ENCODE assay signal across 8 mouse cellular contexts in the genomic region with DNA sequence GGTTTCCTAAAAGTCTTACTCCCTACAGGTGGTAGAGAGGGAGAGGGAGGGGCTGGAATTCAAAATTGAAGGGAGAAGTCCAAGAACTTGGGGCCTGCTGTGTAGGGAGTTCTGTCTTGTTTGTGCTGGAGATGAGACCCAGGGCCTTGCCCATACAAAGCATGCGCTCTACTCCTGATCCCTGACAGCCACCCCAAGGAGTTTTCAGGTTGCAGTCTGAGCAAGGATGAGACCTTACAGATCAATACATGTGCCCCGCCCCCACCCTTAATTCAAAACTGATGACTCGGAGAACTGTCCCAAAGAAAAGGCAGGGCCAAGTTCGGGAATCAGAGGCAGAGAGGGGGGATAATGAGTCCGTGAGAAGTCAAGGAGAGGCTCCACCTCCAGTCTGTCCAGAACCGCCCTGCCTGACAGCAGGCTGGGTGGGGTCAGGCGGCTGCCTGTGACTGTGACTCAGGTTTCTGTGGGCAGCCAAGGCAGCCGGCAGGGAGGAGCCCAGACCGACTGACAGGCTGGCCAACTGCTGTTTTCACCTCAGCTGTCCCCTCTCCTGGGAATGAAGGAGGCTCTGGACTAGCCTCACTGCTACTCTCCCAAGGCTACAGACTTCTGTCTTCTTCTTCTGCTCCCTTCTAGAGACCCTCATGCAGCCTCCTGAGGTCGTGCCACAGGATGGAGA. TPM values are rescaled to one million over a fixed set of nuclear protein-coding genes. Genes with fewer than 3 reads are reported as not detected.
A peak's percentile ranks its signal among the peaks of the same experiment; 100 is the strongest.
DNase-seq lines count a peak whose midpoint lies in the region; ATAC-seq and TF ChIP-seq lines count a peak whose summit lies in the region.

No protein-coding gene starts in this region.

- H3K4me3 ChIP-seq in hindbrain, embryonic 11.5 days (ENCODE audit: low read depth, low read length) = no peak overlapping the region
- H3K4me3 ChIP-seq in liver, adult 2 months (ENCODE audit: insufficient read depth, low read depth, low read length) = no peak overlapping the region

- DNase-seq in layer of hippocampus, adult 11-12 months (ENCODE audit: low spot score) = peak; percentile 58
- no peak for DNase-seq in layer of hippocampus, postnatal 25 days (ENCODE audit: extremely low spot score in 1 of 2, low spot score in 1 of 2)
- peak; percentile 89 for DNase-seq in adrenal gland, postnatal 10 days
- no peak for DNase-seq in hindbrain, embryonic 11.5 days (ENCODE audit: low spot score)
- DNase-seq in liver, adult 2 months (ENCODE audit: extremely low read depth, low read depth, low spot score) = no peak
- peak; percentile 44 for DNase-seq in naive thymus-derived CD4-positive, alpha-beta T cell, adult 2 months (ENCODE audit: low read depth)
- peak; percentile 69 to 86 for DNase-seq in urinary bladder, postnatal 36 days (ENCODE audit: low spot score in 2 of 2)

- no peaks in the 10 kb centered on the region for H3K36me3 ChIP-seq in hindbrain, embryonic 11.5 days (ENCODE audit: control insufficient read depth, insufficient read depth, low read length)
- H3K36me3 ChIP-seq in liver, adult 2 months (ENCODE audit: control insufficient read depth, insufficient read depth, low read length) = no peaks in the 10 kb centered on the region

- 5% methylated on average over 10 of the region's 10 CpGs for WGBS in hindbrain, embryonic 11.5 days
- 18% methylated on average over 10 of the region's 10 CpGs for WGBS in liver, adult 2 months

- peaks cover 20% of the 10 kb centered on the region for H3K79me2 ChIP-seq in liver, adult 2 months (ENCODE audit: control insufficient read depth, insufficient read depth, low read length)

- peak; percentile 81 for ATAC-seq in erythroblast, adult 5-6 weeks (replicated peaks; ENCODE audit: low FRiP score, poor library complexity, severe bottlenecking)
- no peak for ATAC-seq in hindbrain, embryonic 11.5 days (ENCODE audit: low FRiP score)

- peaks cover 25% of the 10 kb centered on the region for H3K4me1 ChIP-seq in hindbrain, embryonic 11.5 days (replicated peaks; ENCODE audit: control insufficient read depth, insufficient read depth, low read length)
- peaks cover 17% of the 10 kb centered on the region for H3K4me1 ChIP-seq in liver, adult 2 months (ENCODE audit: control insufficient read depth, insufficient read depth, low read length)

- peak overlapping the region; percentile 80 for H3K27ac ChIP-seq in hindbrain, embryonic 11.5 days (ENCODE audit: low read depth, low read length)
- peak overlapping the region; percentile 62 for H3K27ac ChIP-seq in liver, adult 2 months (replicated peaks; ENCODE audit: insufficient read depth, low read depth, low read length)

- TF ChIP-seq CTCF in liver, adult 2 months (IDR thresholded peaks at IDR 0.05; ENCODE audit: low read depth, low read length) = no peak

- TF ChIP-seq POLR2A in liver, adult 2 months (IDR thresholded peaks at IDR 0.05; ENCODE audit: extremely low read depth, insufficient read depth, low read length) = no peak

- H3K9me3 ChIP-seq in hindbrain, embryonic 11.5 days (ENCODE audit: control insufficient read depth, low read length) = no peaks in the 10 kb centered on the region

- no peaks in the 10 kb centered on the region for H3K27me3 ChIP-seq in hindbrain, embryonic 11.5 days (ENCODE audit: control insufficient read depth, insufficient read depth, low read length)
- no peaks in the 10 kb centered on the region for H3K27me3 ChIP-seq in liver, adult 2 months (ENCODE audit: control insufficient read depth, insufficient read depth, low read length)

- no peak overlapping the region for H3K9ac ChIP-seq in hindbrain, embryonic 11.5 days (ENCODE audit: low read depth, low read length)
- H3K9ac ChIP-seq in liver, adult 2 months (ENCODE audit: low read depth, low read length) = peak overlapping the region; percentile 3; the same call in 1 of the 2 replicates

- 0 out of 2 replicates have a peak overlapping the region, but pooled peaks have one; percentile 31 for H3K4me2 ChIP-seq in hindbrain, embryonic 11.5 days (replicated peaks; ENCODE audit: low read depth, low read length)

RNA-seq across cellular contexts. Expression of gene Trappc3, which starts 1.5 kb away (rescaled TPM):
- 10 to 100 TPM; 84.7 to 84.9 TPM for total RNA-seq in layer of hippocampus, postnatal 25 days (2021)
- 10 to 100 TPM; 73.1 to 74.8 TPM for total RNA-seq in adrenal gland, postnatal 10 days (2021)
- total RNA-seq in erythroblast, adult 5-6 weeks (2015; ENCODE audit: low replicate concordance) = 8.3 and 12.7 TPM in 2 replicates
- 10.7 and 14.2 TPM in 2 replicates for total RNA-seq in erythroblast, adult 5-6 weeks (2017; ENCODE audit: low replicate concordance)
- 17.8 and 39.1 TPM in 2 replicates for polyA plus RNA-seq in hindbrain, embryonic 11.5 days (2014; fragmentation: Nextera tagmentation; extraction: Ambion mirVana)
- total RNA-seq in liver, adult 2 months (2014; rRNA removed) = 38.2 and 45.8 TPM in 2 replicates
- polyA plus RNA-seq in liver, adult 2 months (2012; rRNA removed) = 24.1 and 30.6 TPM in 2 replicates

RNA-seq across cellular contexts. Expression of gene Map7d1, which starts 4.5 kb away (rescaled TPM):
- total RNA-seq in layer of hippocampus, postnatal 25 days (2021) = 100 to 1,000 TPM; 242 to 265 TPM
- 10 to 100 TPM; 60.4 to 72.7 TPM for total RNA-seq in adrenal gland, postnatal 10 days (2021)
- total RNA-seq in erythroblast, adult 5-6 weeks (2015; ENCODE audit: low replicate concordance) = 3.3 and 7.3 TPM in 2 replicates
- total RNA-seq in erythroblast, adult 5-6 weeks (2017; ENCODE audit: low replicate concordance) = 7.7 and 17.0 TPM in 2 replicates
- polyA plus RNA-seq in hindbrain, embryonic 11.5 days (2014; fragmentation: Nextera tagmentation; extraction: Ambion mirVana) = 54.6 and 65.5 TPM in 2 replicates
- total RNA-seq in liver, adult 2 months (2014; rRNA removed) = 7.5 and 8.2 TPM in 2 replicates
- polyA plus RNA-seq in liver, adult 2 months (2012; rRNA removed) = 18.5 and 19.1 TPM in 2 replicates

RNA-seq across cellular contexts. Expression of gene Col8a2, which starts 25.9 kb away (rescaled TPM):
- total RNA-seq in layer of hippocampus, postnatal 25 days (2021) = 1 to 10 TPM; 1.2 to 1.5 TPM
- 1 to 10 TPM; 5.5 to 5.6 TPM for total RNA-seq in adrenal gland, postnatal 10 days (2021)
- not detected in 2 replicates for total RNA-seq in erythroblast, adult 5-6 weeks (2015; ENCODE audit: low replicate concordance)
- total RNA-seq in erythroblast, adult 5-6 weeks (2017; ENCODE audit: low replicate concordance) = not detected in 2 replicates
- polyA plus RNA-seq in hindbrain, embryonic 11.5 days (2014; fragmentation: Nextera tagmentation; extraction: Ambion mirVana) = 15.6 and 17.4 TPM in 2 replicates
- total RNA-seq in liver, adult 2 months (2014; rRNA removed) = 0.07 and 0.09 TPM in 2 replicates
- 0.10 and 0.17 TPM in 2 replicates for polyA plus RNA-seq in liver, adult 2 months (2012; rRNA removed)

RNA-seq across cellular contexts. Expression of gene Thrap3, which starts 58.1 kb away (rescaled TPM):
- total RNA-seq in layer of hippocampus, postnatal 25 days (2021) = 100 to 1,000 TPM; 133 to 154 TPM
- 100 to 1,000 TPM; 177 to 229 TPM for total RNA-seq in adrenal gland, postnatal 10 days (2021)
- total RNA-seq in erythroblast, adult 5-6 weeks (2015; ENCODE audit: low replicate concordance) = 40.5 and 74.0 TPM in 2 replicates
- total RNA-seq in erythroblast, adult 5-6 weeks (2017; ENCODE audit: low replicate concordance) = 130 and 133 TPM in 2 replicates
- 191 and 228 TPM in 2 replicates for polyA plus RNA-seq in hindbrain, embryonic 11.5 days (2014; fragmentation: Nextera tagmentation; extraction: Ambion mirVana)
- 74.3 and 78.6 TPM in 2 replicates for total RNA-seq in liver, adult 2 months (2014; rRNA removed)
- 25.6 and 29.1 TPM in 2 replicates for polyA plus RNA-seq in liver, adult 2 months (2012; rRNA removed)

Comparison
In these comparisons a context has a peak if more than half of its experiments do, and no peak if none do; other contexts are left out.
1. DNase-seq: peak in layer of hippocampus, adult 11-12 months (single experiment), adrenal gland, postnatal 10 days (single experiment), naive thymus-derived CD4-positive, alpha-beta T cell, adult 2 months (single experiment) and urinary bladder, postnatal 36 days (2 of 2); none in layer of hippocampus, postnatal 25 days (0 of 2), hindbrain, embryonic 11.5 days (single experiment) and liver, adult 2 months (single experiment).